In genomic region chr9:44325768-44326370, GRCm38 (mm10) we compare ENCODE assay signal across 8 mouse cellular contexts. TPM values are rescaled to one million over a fixed set of nuclear protein-coding genes. Genes with fewer than 3 reads are reported as not detected.
A peak's percentile ranks its signal among the peaks of the same experiment; 100 is the strongest.
DNase-seq lines count a peak whose midpoint lies in the region; ATAC-seq and TF ChIP-seq lines count a peak whose summit lies in the region.

Gene Dpagt1 (plus strand): TSS chr9:44326019.

- peak within 1 kb of the TSS; percentile 79 for H3K9ac ChIP-seq in lung, embryonic 15.5 days
- peak within 1 kb of the TSS; percentile 90 for H3K9ac ChIP-seq in embryonic facial prominence, embryonic 11.5 days (replicated peaks; ENCODE audit: low read length)
- H3K9ac ChIP-seq in heart, embryonic 15.5 days: peak within 1 kb of the TSS; percentile 91
- peak within 1 kb of the TSS; percentile 78 for H3K9ac ChIP-seq in midbrain, postnatal 0 days (replicated peaks; ENCODE audit: low read length, poor library complexity, severe bottlenecking)

- H3K27ac ChIP-seq in lung, embryonic 15.5 days: peak within 1 kb of the TSS; percentile 94
- peak within 1 kb of the TSS; percentile 84 for H3K27ac ChIP-seq in embryonic facial prominence, embryonic 11.5 days (replicated peaks; ENCODE audit: low read depth, low read length)
- H3K27ac ChIP-seq in heart, embryonic 15.5 days: peak within 1 kb of the TSS; percentile 97
- H3K27ac ChIP-seq in midbrain, postnatal 0 days (ENCODE audit: low read depth, low read length): peak within 1 kb of the TSS; percentile 82

- TF ChIP-seq CTCF in midbrain, postnatal 0 days (IDR thresholded peaks at IDR 0.05): no peak

- H3K36me3 ChIP-seq in lung, embryonic 15.5 days: peaks cover 19% of the 10 kb centered on the region
- peaks cover 4% of the 10 kb centered on the region; the same call in 1 of the 2 replicates for H3K36me3 ChIP-seq in embryonic facial prominence, embryonic 11.5 days (replicated peaks; ENCODE audit: control insufficient read depth, insufficient read depth, low read depth, low read length)
- peaks cover 27% of the 10 kb centered on the region for H3K36me3 ChIP-seq in heart, embryonic 15.5 days
- peaks cover 3% of the 10 kb centered on the region; the same call in 1 of the 2 replicates for H3K36me3 ChIP-seq in midbrain, postnatal 0 days (ENCODE audit: insufficient read depth, low read length)

- H3K4me1 ChIP-seq in lung, embryonic 15.5 days: peaks cover 7% of the 10 kb centered on the region
- H3K4me1 ChIP-seq in embryonic facial prominence, embryonic 11.5 days (ENCODE audit: control insufficient read depth, insufficient read depth, low read length): no peaks in the 10 kb centered on the region; the same call in 1 of the 2 replicates
- H3K4me1 ChIP-seq in heart, embryonic 15.5 days (replicated peaks): peaks cover 15% of the 10 kb centered on the region
- peaks cover 8% of the 10 kb centered on the region; the same call in 1 of the 2 replicates for H3K4me1 ChIP-seq in midbrain, postnatal 0 days (ENCODE audit: insufficient read depth, low read length)

- ATAC-seq in lung, embryonic 15.5 days (ENCODE audit: borderline replicate concordance, extremely low read depth, low FRiP score, low TSS enrichment): no peak
- ATAC-seq in embryonic facial prominence, embryonic 11.5 days (replicated peaks; ENCODE audit: insufficient number of reproducible peaks, low FRiP score, low TSS enrichment, low read depth): no peak
- no peak for ATAC-seq in heart, embryonic 15.5 days (replicated peaks; ENCODE audit: insufficient number of reproducible peaks, insufficient read depth, low FRiP score, low read depth)
- ATAC-seq in midbrain, postnatal 0 days (ENCODE audit: low FRiP score): peak; percentile 42; the same call in 1 of the 2 replicates

- no peak for DNase-seq in lung, postnatal 10 days
- no peak for DNase-seq in embryonic facial prominence, embryonic 11.5 days (ENCODE audit: low spot score)
- no peak for DNase-seq in left cerebral cortex, adult 8-10 months (ENCODE audit: low spot score in 2 of 2)
- DNase-seq in midbrain, postnatal 0 days (ENCODE audit: low spot score): no peak
- DNase-seq in cerebellum, adult 11 months: no peak
- DNase-seq in T-cell, adult 2 months (ENCODE audit: low spot score): no peak

- no peaks in the 10 kb centered on the region for H3K27me3 ChIP-seq in lung, embryonic 15.5 days
- H3K27me3 ChIP-seq in embryonic facial prominence, embryonic 11.5 days (ENCODE audit: control insufficient read depth, insufficient read depth, low read length): no peaks in the 10 kb centered on the region
- H3K27me3 ChIP-seq in heart, embryonic 15.5 days: no peaks in the 10 kb centered on the region
- no peaks in the 10 kb centered on the region for H3K27me3 ChIP-seq in midbrain, postnatal 0 days (ENCODE audit: insufficient read depth, low read length)

- peak within 1 kb of the TSS; percentile 76 for H3K4me2 ChIP-seq in lung, embryonic 15.5 days
- peak within 1 kb of the TSS; percentile 76 for H3K4me2 ChIP-seq in embryonic facial prominence, embryonic 11.5 days (ENCODE audit: low read depth, low read length)
- peak within 1 kb of the TSS; percentile 84 for H3K4me2 ChIP-seq in heart, embryonic 15.5 days
- peak within 1 kb of the TSS; percentile 90 for H3K4me2 ChIP-seq in midbrain, postnatal 0 days (ENCODE audit: low read depth, low read length, poor library complexity, severe bottlenecking)

- no peaks in the 10 kb centered on the region for H3K9me3 ChIP-seq in lung, embryonic 15.5 days
- no peaks in the 10 kb centered on the region for H3K9me3 ChIP-seq in embryonic facial prominence, embryonic 11.5 days (replicated peaks; ENCODE audit: control insufficient read depth, low read length)
- no peaks in the 10 kb centered on the region for H3K9me3 ChIP-seq in heart, embryonic 15.5 days (replicated peaks)
- no peaks in the 10 kb centered on the region for H3K9me3 ChIP-seq in midbrain, postnatal 0 days (ENCODE audit: low read length)

- whole genome bisulfite sequencing in lung, embryonic 15.5 days: 3% methylated on average over 12 of the region's 12 CpGs
- WGBS in embryonic facial prominence, embryonic 11.5 days: 5% methylated on average over 12 of the region's 12 CpGs
- WGBS in heart, embryonic 15.5 days: 2% methylated on average over 12 of the region's 12 CpGs
- WGBS in midbrain, postnatal 0 days: 3% methylated on average over 12 of the region's 12 CpGs

- peak within 1 kb of the TSS; percentile 66 for H3K4me3 ChIP-seq in lung, embryonic 15.5 days
- H3K4me3 ChIP-seq in embryonic facial prominence, embryonic 11.5 days (ENCODE audit: low read depth, low read length): peak within 1 kb of the TSS; percentile 70
- peak within 1 kb of the TSS; percentile 89 for H3K4me3 ChIP-seq in heart, embryonic 15.5 days
- peak within 1 kb of the TSS; percentile 82 for H3K4me3 ChIP-seq in midbrain, postnatal 0 days (ENCODE audit: low read depth, low read length)

RNA-seq across cellular contexts. Expression of gene Dpagt1, which starts in this region (rescaled TPM):
- 33.5 and 36.5 TPM in 2 replicates for polyA plus RNA-seq in lung, embryonic 15.5 days (2015; fragmentation: Nextera tagmentation; extraction: Ambion mirVana)
- polyA plus RNA-seq in embryonic facial prominence, embryonic 11.5 days (2014; fragmentation: Nextera tagmentation; extraction: Ambion mirVana): 51.3 and 60.6 TPM in 2 replicates
- polyA plus RNA-seq in heart, embryonic 15.5 days (2015; fragmentation: Nextera tagmentation; extraction: Ambion mirVana): 27.8 and 31.0 TPM in 2 replicates
- 10 to 100 TPM; 15.2 to 16.9 (median 16.5) TPM for total RNA-seq in left cerebral cortex, adult 8-10 months (2022)
- 23.2 and 27.2 TPM in 2 replicates for total RNA-seq in midbrain, postnatal 0 days (2014; rRNA removed)
- 33.6 and 34.1 TPM in 2 replicates for polyA plus RNA-seq in midbrain, postnatal 0 days (2015; fragmentation: Nextera tagmentation; extraction: Ambion mirVana)
